Mouse (Mus musculus) intestine, postnatal 0 days (tissue): ENCODE results near the gene Rxra. TPM values are rescaled to one million over a fixed set of nuclear protein-coding genes. Genes with fewer than 3 reads are reported as not detected.

Experiments used
- ATAC-seq: fragments of 200-750 bp; cut with Nextera tagmentation; 2 replicates; pipeline ENCODE4 v1.8.0; 2017; ENCODE audit warnings: mild to moderate bottlenecking, moderate TSS enrichment, moderate library complexity
- H3K27ac ChIP-seq: fragments of 300-500 bp; sonication (generic); 2 replicates; pipeline ENCODE4 v1.5.1; 2014; ENCODE audit warnings: mild to moderate bottlenecking, low read depth, low read length, moderate library complexity
- H3K27me3 ChIP-seq: fragments of 300-500 bp; sonication (generic); replicated peaks from 2 replicates; pipeline ENCODE4 v1.6.1; 2014; ENCODE audit warnings: low read length, mixed read lengths; ENCODE audit not compliant: control insufficient read depth, insufficient read depth
- H3K36me3 ChIP-seq: fragments of 300-500 bp; sonication (generic); 2 replicates; pipeline ENCODE4 v1.6.1; 2014; ENCODE audit warnings: mild to moderate bottlenecking, moderate library complexity; ENCODE audit not compliant: control insufficient read depth, insufficient read depth
- H3K4me1 ChIP-seq: fragments of 300-500 bp; sonication (generic); replicated peaks from 2 replicates; pipeline ENCODE4 v1.6.1; 2014; ENCODE audit warnings: antibody characterized with exemption, low read length, mixed read lengths; ENCODE audit not compliant: control insufficient read depth, insufficient read depth
- H3K4me2 ChIP-seq: fragments of 300-500 bp; sonication (generic); replicated peaks from 2 replicates; pipeline ENCODE4 v1.6.1; 2014; ENCODE audit warnings: low read depth, mild to moderate bottlenecking, moderate library complexity
- H3K4me3 ChIP-seq: fragments of 300-500 bp; sonication (generic); 2 replicates; pipeline ENCODE4 v1.5.1; 2014; ENCODE audit warnings: low read depth, low read length
- H3K9ac ChIP-seq: fragments of 300-500 bp; sonication (generic); 2 replicates; pipeline ENCODE4 v1.6.1; 2014; ENCODE audit warnings: mild to moderate bottlenecking, low read depth, low read length
- H3K9me3 ChIP-seq: fragments of 300-500 bp; sonication (generic); 2 replicates; pipeline ENCODE4 v1.6.1; 2016; ENCODE audit warnings: mixed run types; ENCODE audit not compliant: control insufficient read depth
- CTCF ChIP-seq: sonication (generic); IDR thresholded peaks from 2 replicates; pipeline ENCODE4 v1.5.1; 2016; ENCODE audit warnings: low read depth, mild to moderate bottlenecking, control low read depth, antibody characterized with exemption, moderate library complexity
- WGBS: fragments of 180-500 bp; shearing (Covaris S2); extraction: QIAGEN DNeasy Blood & Tissue Kit; methylation state at CpG from one replicate; pipeline ENCODE4 v1.1.7; 2014; 5-methylcytosine and 5-hydroxymethylcytosine counted together
- polyA plus RNA-seq: library from polyadenylated mRNA; unstranded; fragments of >200 nt; fragmentation: Nextera tagmentation; extraction: Ambion mirVana; gene quantifications from 2 replicates; pipeline ENCODE4 v1.2.1, GENCODE M21; 2015

Rxra gene
- polyA plus RNA-seq, 1 experiment from 2014 or later: 9.0 TPM

GRCm38 (mm10) chr2:27734328-27734727, 58.1 kb downstream of the Rxra start:
- Histone ChIP-seq H3K9me3 (no peaks in the 10 kb centered on the region), H3K4me3 (no peak overlapping the region), H3K27me3 (no peaks in the 10 kb centered on the region), H3K9ac (no peak overlapping the region), H3K4me2 (no peak overlapping the region), H3K4me1 (peaks cover 4% of the 10 kb centered on the region; the same call in 1 of the 2 replicates), H3K27ac (no peak overlapping the region), H3K36me3 (peaks cover 25% of the 10 kb centered on the region; the same call in 1 of the 2 replicates)
- ATAC-seq: no peak
- WGBS: 36% methylated on average over 1 of the region's 1 CpGs
- no peak for TF ChIP-seq CTCF

- no peak overlapping the region for H3K4me3 ChIP-seq
- TF ChIP-seq CTCF: no peak
- no peak for ATAC-seq
- no peak overlapping the region for H3K4me2 ChIP-seq
- no peak overlapping the region for H3K27ac ChIP-seq
- peaks cover 27% of the 10 kb centered on the region; the same call in 1 of the 2 replicates for H3K36me3 ChIP-seq
- WGBS: 84% methylated on average over 2 of the region's 2 CpGs
- H3K9me3 ChIP-seq: no peaks in the 10 kb centered on the region
- H3K9ac ChIP-seq: no peak overlapping the region
- peaks cover 4% of the 10 kb centered on the region; the same call in 1 of the 2 replicates for H3K4me1 ChIP-seq
- H3K27me3 ChIP-seq: no peaks in the 10 kb centered on the region
Measured at GRCm38 (mm10) chr2:27734800-27735199, 58.6 kb downstream of the Rxra start.

DNA sequence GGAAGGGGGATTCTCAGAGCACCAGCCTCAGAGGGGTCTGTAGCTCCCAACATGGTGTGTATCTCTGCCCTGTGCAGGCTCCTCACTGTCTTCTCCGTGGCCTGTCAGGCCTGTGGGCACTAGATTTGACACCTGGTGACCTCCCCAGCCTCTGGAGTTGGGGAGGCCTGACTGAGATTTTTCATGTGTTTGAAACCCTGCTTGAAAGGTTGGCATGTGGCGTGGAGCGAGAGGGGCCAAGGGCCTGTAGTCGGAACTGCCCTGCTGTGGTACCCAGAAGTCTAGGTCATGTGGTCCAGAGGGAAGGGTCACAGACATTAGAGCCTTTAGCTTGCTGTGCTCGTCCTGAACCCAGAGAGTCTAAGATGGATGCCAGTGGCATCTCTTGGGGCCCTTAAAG, 60.6 kb downstream of the Rxra start:
- Histone ChIP-seq H3K36me3 (peaks cover 38% of the 10 kb centered on the region; the same call in 1 of the 2 replicates), H3K9ac (no peak overlapping the region), H3K9me3 (no peaks in the 10 kb centered on the region), H3K4me1 (peaks cover 4% of the 10 kb centered on the region; the same call in 1 of the 2 replicates), H3K4me2 (no peak overlapping the region), H3K27ac (no peak overlapping the region), H3K27me3 (no peaks in the 10 kb centered on the region), H3K4me3 (no peak overlapping the region)
- ATAC-seq: no peak
- TF ChIP-seq CTCF: no peak
- 89% methylated on average over 5 of the region's 5 CpGs for WGBS

DNA sequence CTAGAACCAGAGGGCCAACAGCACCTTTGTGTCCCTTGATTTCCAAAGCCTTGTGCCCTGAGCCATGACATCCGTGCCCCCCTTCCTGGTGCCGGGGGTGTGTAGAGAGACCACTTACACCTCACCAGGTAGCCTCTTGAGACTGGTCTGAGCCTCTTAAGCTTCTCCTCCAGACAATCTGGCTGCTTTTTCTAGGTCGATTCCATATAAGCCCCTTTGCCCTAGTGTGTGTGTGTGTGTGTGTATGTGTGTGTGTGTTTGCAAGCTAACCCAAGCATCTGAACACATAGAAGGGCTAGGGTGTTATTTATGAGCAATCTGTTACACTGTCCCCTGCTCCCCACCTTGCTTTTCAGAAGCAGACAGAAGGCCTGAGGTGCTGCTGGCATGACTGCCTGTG, 62.2 kb downstream of the Rxra start:
- WGBS: 81% methylated on average over 3 of the region's 3 CpGs
- no peak overlapping the region for H3K4me2 ChIP-seq
- no peak for ATAC-seq
- TF ChIP-seq CTCF: no peak
- H3K27ac ChIP-seq: no peak overlapping the region
- peaks cover 4% of the 10 kb centered on the region; the same call in 1 of the 2 replicates for H3K4me1 ChIP-seq
- H3K27me3 ChIP-seq: no peaks in the 10 kb centered on the region
- no peak overlapping the region for H3K4me3 ChIP-seq
- H3K36me3 ChIP-seq: peaks cover 54% of the 10 kb centered on the region
- H3K9me3 ChIP-seq: no peaks in the 10 kb centered on the region
- H3K9ac ChIP-seq: no peak overlapping the region

- ATAC-seq: peak; percentile 66
- no peak overlapping the region for H3K27ac ChIP-seq
- no peak overlapping the region for H3K4me3 ChIP-seq
- no peak overlapping the region for H3K9ac ChIP-seq
- 16% methylated on average over 16 of the region's 16 CpGs for WGBS
- H3K4me1 ChIP-seq: no peaks in the 10 kb centered on the region; the same call in 1 of the 2 replicates
- H3K27me3 ChIP-seq: no peaks in the 10 kb centered on the region
- H3K36me3 ChIP-seq: peaks cover 61% of the 10 kb centered on the region
- no peaks in the 10 kb centered on the region for H3K9me3 ChIP-seq
- TF ChIP-seq CTCF: peak; percentile 65
- H3K4me2 ChIP-seq: peak overlapping the region; percentile 22; the same call in 1 of the 2 replicates
Measured at GRCm38 (mm10) chr2:27740091-27740608, 63.9 kb downstream of the Rxra start.

DNA sequence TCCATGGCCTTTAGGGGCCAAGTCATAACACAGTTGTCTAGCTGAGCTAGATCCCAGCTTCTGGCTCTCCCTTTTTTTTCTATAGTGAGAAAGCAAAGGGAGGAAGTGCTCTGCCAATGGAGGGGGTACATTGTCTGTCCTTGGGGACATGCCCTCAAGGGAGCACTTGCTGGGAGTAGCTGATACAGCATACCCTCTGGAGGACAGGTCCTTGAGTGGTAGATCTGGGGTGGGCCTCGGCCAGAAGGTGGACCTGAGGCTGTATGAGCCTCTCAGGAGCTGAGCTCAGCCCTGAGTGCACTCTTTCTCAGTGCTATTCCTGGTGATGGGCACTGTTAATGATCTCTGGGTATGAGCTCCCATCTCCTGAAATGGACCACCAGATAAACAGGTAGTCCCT, 66.9 kb downstream of the Rxra start:
- Histone ChIP-seq H3K4me1 (peaks cover 3% of the 10 kb centered on the region; the same call in 1 of the 2 replicates), H3K9ac (no peak overlapping the region), H3K36me3 (peaks cover 74% of the 10 kb centered on the region), H3K27me3 (no peaks in the 10 kb centered on the region), H3K9me3 (no peaks in the 10 kb centered on the region), H3K27ac (no peak overlapping the region), H3K4me3 (no peak overlapping the region), H3K4me2 (no peak overlapping the region)
- WGBS: 97% methylated on average over 1 of the region's 1 CpGs
- no peak for TF ChIP-seq CTCF
- no peak for ATAC-seq
